Mouse (Mus musculus): Measurements from ENCODE around the gene Cpm. TPM values are rescaled to one million over a fixed set of nuclear protein-coding genes. Genes with fewer than 3 reads are reported as not detected.

Cpm gene
- polyA plus RNA-seq, 1 experiment from 2014 or later: 2.8 TPM

DNA sequence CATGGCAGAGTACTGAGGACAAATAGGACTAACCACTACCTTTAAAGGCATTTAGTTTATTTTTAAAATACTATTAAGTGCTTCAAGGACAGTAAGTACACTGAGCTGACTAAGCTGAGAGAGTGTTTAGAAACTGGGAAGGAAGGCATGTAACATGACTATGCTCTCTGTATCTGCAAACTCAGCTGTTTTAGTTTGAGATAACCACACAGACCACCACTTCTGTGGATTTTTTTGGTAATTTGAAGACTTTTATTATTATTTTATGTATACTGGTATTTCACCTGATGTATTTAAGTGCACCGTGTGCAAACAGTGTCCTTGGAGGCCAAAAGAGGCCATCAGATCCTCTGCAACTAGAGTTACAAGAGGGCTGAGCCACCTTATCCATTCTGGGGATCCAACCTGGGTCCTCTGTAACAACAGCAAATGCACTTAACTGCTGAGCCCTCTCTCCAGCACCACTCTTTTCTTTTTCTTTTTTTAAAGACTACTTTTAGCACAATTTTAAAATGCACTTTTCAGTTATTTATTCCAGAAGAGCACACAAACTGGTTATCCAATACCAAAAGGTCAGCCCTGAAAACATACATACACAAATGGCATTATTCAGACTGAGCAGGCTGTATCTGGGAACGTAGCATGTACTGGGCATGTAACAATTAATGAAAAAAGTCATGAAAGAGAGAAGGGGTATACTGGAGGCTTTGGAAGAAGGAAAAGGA is 78.0 kb downstream of the Cpm start:
- H3K4me3 ChIP-seq: no peak overlapping the region
- H3K36me3 ChIP-seq: peaks cover 48% of the 10 kb centered on the region
- ATAC-seq (ENCODE audit: low FRiP score, low read depth): no peak
- H3K27ac ChIP-seq (replicated peaks): no peak overlapping the region
- 96% methylated on average over 2 of the region's 2 CpGs for WGBS
- peaks cover 26% of the 10 kb centered on the region for H3K4me1 ChIP-seq (replicated peaks)
- H3K9me3 ChIP-seq: no peaks in the 10 kb centered on the region
- no peak overlapping the region for H3K9ac ChIP-seq
- no peaks in the 10 kb centered on the region for H3K27me3 ChIP-seq
- no peak overlapping the region for H3K4me2 ChIP-seq

DNA sequence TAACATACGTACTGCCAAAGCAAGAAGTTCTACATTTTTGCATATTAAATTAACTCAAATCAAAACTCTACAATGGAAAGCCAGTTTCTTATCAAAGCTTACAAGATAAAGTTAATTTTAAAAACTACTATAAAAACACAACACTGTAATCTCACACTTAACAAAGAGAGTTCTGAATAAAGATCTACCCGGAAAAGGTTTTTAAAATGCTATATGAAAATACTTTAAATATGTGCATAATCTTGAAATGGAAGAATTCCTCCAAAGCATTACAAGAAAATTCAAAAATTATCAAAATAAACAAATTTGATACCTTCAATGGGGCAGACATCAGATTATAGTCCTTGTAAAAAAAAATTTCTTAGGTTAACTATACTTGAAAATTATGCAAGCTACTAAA is 79.1 kb downstream of the Cpm start:
- no peak for ATAC-seq (ENCODE audit: low FRiP score, low read depth)
- Histone ChIP-seq H3K4me2 (no peak overlapping the region), H3K27ac (replicated peaks) (no peak overlapping the region), H3K36me3 (peaks cover 38% of the 10 kb centered on the region), H3K4me1 (replicated peaks) (peaks cover 26% of the 10 kb centered on the region), H3K4me3 (0 out of 2 replicates have a peak overlapping the region, but pooled peaks have one; percentile 76), H3K9me3 (no peaks in the 10 kb centered on the region), H3K9ac (no peak overlapping the region), H3K27me3 (no peaks in the 10 kb centered on the region)
- 96% methylated on average over 2 of the region's 2 CpGs for WGBS

- H3K27ac ChIP-seq (replicated peaks): no peak overlapping the region
- no peaks in the 10 kb centered on the region for H3K9me3 ChIP-seq
- 86% methylated on average over 9 of the region's 9 CpGs for WGBS
- ATAC-seq (ENCODE audit: low FRiP score, low read depth): no peak
- H3K36me3 ChIP-seq: peaks cover 33% of the 10 kb centered on the region
- peak overlapping the region; percentile 76 for H3K4me3 ChIP-seq
- H3K27me3 ChIP-seq: no peaks in the 10 kb centered on the region
- H3K9ac ChIP-seq: no peak overlapping the region
- H3K4me1 ChIP-seq (replicated peaks): peaks cover 26% of the 10 kb centered on the region
- H3K4me2 ChIP-seq: peak overlapping the region; percentile 66
These were observed 79.6 kb downstream of the Cpm start for GRCm38 (mm10) chr10:117708856-117709255.

DNA sequence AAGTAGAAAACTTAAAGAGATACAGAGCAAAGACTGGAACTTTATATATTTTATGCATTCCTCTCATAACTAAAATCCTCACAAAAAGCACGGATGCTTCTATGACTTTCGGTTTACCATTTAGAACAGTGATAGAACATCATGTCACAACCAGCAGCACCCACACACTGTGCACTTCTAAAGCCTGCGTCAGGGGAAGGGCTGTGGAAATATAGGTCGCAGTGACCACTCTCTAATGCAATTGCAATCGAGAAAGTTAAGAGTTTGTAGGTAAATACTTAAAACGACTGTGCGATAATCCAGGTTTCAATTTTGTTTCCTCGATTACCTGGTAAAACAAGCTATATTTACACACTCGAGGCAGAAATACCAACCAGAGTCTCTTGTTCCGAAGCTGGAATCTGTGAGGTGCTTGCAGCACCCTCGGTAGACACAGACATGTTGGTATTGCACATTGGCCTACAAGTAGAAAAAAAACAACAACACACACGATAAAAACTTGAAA is 80.1 kb downstream of the Cpm start:
- H3K27ac ChIP-seq (replicated peaks): peak overlapping the region; percentile 99
- H3K4me2 ChIP-seq: peak overlapping the region; percentile 66
- ATAC-seq (ENCODE audit: low FRiP score, low read depth): no peak
- H3K36me3 ChIP-seq: peaks cover 30% of the 10 kb centered on the region
- H3K9me3 ChIP-seq: no peaks in the 10 kb centered on the region
- WGBS: 51% methylated on average over 12 of the region's 12 CpGs
- H3K4me1 ChIP-seq (replicated peaks): peaks cover 26% of the 10 kb centered on the region
- peak overlapping the region; percentile 76 for H3K4me3 ChIP-seq
- H3K27me3 ChIP-seq: no peaks in the 10 kb centered on the region
- peak overlapping the region; percentile 100 for H3K9ac ChIP-seq

DNA sequence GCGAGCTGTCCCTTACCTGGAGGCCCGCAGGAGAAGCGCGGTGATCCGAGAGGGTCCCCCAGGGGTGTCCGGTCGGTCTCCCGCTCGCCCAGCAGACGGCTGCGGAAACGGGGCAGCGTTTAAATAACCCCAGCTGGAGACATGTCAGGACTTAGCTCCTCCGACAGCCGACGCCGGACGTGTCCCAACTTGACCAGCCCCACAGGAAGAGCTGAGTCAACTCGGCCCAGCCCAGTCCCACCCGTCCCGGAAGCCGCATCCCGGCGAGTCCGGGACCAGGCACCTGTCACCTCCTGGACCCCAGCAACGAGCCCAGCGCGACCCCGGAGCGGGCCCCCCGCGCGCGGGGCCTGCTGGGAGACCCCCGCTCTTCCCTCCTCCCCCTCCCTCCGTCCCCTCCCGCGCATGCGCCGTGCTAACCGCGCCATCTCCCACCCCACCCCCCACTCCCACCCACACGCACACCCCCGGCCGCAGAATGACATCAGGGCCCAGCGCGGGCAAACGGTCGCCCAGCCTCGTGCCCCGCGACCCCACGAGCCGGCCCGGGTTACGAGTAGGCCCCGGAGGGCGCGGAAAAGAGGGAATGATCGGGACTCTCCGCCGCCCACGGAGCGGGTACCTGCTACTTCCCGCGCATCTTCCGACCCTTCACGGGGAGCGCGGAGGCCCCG is 80.8 kb downstream of the Cpm start:
- under 1% methylated on average over 53 of the region's 71 CpGs for WGBS
- peak overlapping the region; percentile 100 for H3K9ac ChIP-seq
- ATAC-seq (ENCODE audit: low FRiP score, low read depth): peak; percentile 80
- peak overlapping the region; percentile 66 for H3K4me2 ChIP-seq
- H3K27ac ChIP-seq (replicated peaks): peak overlapping the region; percentile 99
- H3K4me3 ChIP-seq: peak overlapping the region; percentile 76
- H3K4me1 ChIP-seq (replicated peaks): peaks cover 26% of the 10 kb centered on the region
- peaks cover 23% of the 10 kb centered on the region for H3K36me3 ChIP-seq
- no peaks in the 10 kb centered on the region for H3K27me3 ChIP-seq
- no peaks in the 10 kb centered on the region for H3K9me3 ChIP-seq

DNA sequence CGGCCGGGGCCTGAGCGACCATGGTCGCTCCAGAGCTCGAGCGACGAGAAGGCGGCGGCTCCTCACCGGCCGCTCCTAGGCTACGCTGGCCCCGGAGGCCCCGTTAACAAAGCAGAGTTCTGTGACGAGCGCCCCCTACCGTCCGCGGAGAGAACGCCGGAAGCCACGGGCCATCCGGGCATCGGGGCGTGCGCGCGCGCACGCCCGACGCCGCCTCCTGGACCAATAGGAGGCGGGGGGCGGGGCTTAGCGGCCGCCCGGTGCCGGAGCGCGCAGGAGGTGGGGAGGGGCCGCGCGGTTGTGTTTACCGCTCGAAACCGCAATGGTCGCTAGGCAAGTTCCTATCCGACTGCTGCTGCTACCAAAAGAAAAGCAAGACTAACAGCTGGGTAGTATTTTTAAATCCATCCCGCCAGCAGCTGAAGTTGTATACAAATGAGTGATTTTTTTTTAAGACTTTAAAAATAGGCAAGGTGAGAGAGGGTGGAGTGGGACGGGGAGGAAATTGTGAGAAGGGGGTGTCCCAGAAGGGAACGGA is 81.4 kb downstream of the Cpm start, which contains the start of gene Mdm2:
Gene Mdm2, minus strand, starts transcription at position 155 of the 538 bp plus-strand sequence.
- H3K27ac ChIP-seq (replicated peaks): peak within 1 kb of the TSS; percentile 99
- peak within 1 kb of the TSS; percentile 66 for H3K4me2 ChIP-seq
- under 1% methylated on average over 52 of the region's 52 CpGs for WGBS
- H3K36me3 ChIP-seq: peaks cover 17% of the 10 kb centered on the region
- no peaks in the 10 kb centered on the region for H3K27me3 ChIP-seq
- no peaks in the 10 kb centered on the region for H3K9me3 ChIP-seq
- peak within 1 kb of the TSS; percentile 100 for H3K9ac ChIP-seq
- peak; percentile 95 for ATAC-seq (ENCODE audit: low FRiP score, low read depth)
- H3K4me3 ChIP-seq: peak within 1 kb of the TSS; percentile 76
- H3K4me1 ChIP-seq (replicated peaks): peaks cover 26% of the 10 kb centered on the region

GRCm38 (mm10) chr10:117711408-117711807 is 82.1 kb downstream of the Cpm start:
- Histone ChIP-seq H3K9ac (peak overlapping the region; percentile 50; the same call in 1 of the 2 replicates), H3K27ac (replicated peaks) (no peak overlapping the region), H3K4me2 (peak overlapping the region; percentile 66), H3K27me3 (no peaks in the 10 kb centered on the region), H3K9me3 (no peaks in the 10 kb centered on the region), H3K4me1 (replicated peaks) (peaks cover 26% of the 10 kb centered on the region), H3K4me3 (peak overlapping the region; percentile 76), H3K36me3 (peaks cover 15% of the 10 kb centered on the region)
- no peak for ATAC-seq (ENCODE audit: low FRiP score, low read depth)
- 63% methylated on average over 5 of the region's 5 CpGs for WGBS

DNA sequence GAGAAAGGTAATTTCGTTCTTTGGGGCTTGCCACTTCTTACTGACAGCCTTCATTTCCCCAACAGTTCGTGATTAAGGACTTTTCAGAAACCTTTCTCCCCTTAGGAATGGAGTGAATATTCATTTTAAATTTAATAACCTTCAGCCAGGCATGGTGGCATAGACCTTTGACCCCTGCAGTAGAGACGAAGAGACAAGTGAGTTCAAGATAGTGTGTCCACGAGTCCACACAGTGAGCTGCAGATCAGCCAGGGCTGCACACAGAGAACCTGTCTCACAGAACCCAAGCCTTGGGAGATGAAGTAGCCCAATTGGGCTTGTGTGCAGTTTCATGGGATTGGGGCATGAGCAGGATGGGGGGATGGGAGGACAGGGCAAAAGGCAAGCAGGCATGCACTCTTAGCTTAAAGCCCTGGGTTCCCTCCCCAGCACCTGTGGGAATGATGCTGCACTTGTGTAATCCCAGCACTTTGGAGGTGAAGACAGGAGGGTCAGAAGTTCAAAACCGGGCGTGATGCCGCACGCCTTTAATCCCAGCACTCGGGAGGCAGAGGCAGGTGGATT is 83.0 kb downstream of the Cpm start:
- no peak overlapping the region for H3K9ac ChIP-seq
- H3K4me2 ChIP-seq: no peak overlapping the region
- 84% methylated on average over 9 of the region's 9 CpGs for WGBS
- no peaks in the 10 kb centered on the region for H3K27me3 ChIP-seq
- H3K27ac ChIP-seq (replicated peaks): no peak overlapping the region
- H3K4me3 ChIP-seq: no peak overlapping the region
- peaks cover 18% of the 10 kb centered on the region for H3K4me1 ChIP-seq (replicated peaks)
- no peak for ATAC-seq (ENCODE audit: low FRiP score, low read depth)
- no peaks in the 10 kb centered on the region for H3K9me3 ChIP-seq
- peaks cover 6% of the 10 kb centered on the region; the same call in 1 of the 2 replicates for H3K36me3 ChIP-seq

DNA sequence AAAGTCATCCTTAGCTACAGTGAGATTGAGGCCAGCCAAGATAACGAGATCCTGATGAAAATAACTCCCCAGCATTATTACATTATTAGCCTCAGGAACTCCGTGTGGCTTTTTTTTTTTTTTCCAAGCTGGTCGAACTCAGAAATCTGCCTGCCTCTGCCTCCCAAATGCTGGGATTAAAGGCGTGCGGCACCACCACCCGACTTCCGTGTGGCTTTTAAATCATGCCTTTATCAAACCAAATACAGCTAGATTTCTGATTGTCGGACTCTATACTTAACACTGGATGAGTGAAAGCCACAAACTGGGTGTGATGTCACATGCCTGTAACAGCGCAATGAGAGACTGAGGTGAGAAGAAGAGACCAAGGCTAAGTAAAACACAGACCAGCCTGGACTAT is 83.6 kb downstream of the Cpm start:
- Histone ChIP-seq H3K27ac (replicated peaks) (no peak overlapping the region), H3K36me3 (peaks cover under 1% of the 10 kb centered on the region; the same call in 1 of the 2 replicates), H3K4me1 (replicated peaks) (peaks cover 16% of the 10 kb centered on the region), H3K9me3 (no peaks in the 10 kb centered on the region), H3K4me2 (no peak overlapping the region), H3K4me3 (no peak overlapping the region), H3K27me3 (no peaks in the 10 kb centered on the region), H3K9ac (no peak overlapping the region)
- no peak for ATAC-seq (ENCODE audit: low FRiP score, low read depth)
- 92% methylated on average over 9 of the region's 9 CpGs for WGBS

DNA sequence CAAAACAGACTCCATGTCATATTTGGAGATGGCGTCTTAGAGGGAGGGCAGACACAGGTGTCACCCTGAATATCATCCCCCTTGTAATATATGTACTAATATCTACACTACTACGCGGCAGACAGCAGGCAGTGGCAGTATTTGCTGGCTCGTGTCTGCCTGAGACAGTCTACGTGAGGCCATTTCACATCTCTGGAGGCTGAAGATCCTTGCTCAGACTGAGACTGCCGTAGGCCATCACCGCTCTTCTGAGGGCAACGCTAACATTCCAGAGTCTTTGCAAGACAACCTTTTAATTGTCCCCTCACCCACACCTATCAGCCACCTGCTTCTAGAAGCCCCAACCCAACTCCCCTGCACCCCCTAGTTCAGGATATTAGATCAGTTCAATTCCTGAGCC is 84.2 kb downstream of the Cpm start:
- H3K27me3 ChIP-seq: no peaks in the 10 kb centered on the region
- no peaks in the 10 kb centered on the region for H3K36me3 ChIP-seq
- no peak overlapping the region for H3K9ac ChIP-seq
- peaks cover 16% of the 10 kb centered on the region for H3K4me1 ChIP-seq (replicated peaks)
- no peak overlapping the region for H3K27ac ChIP-seq (replicated peaks)
- H3K9me3 ChIP-seq: no peaks in the 10 kb centered on the region
- H3K4me3 ChIP-seq: no peak overlapping the region
- no peak overlapping the region for H3K4me2 ChIP-seq
- WGBS: 95% methylated on average over 8 of the region's 8 CpGs
- ATAC-seq (ENCODE audit: low FRiP score, low read depth): no peak

GRCm38 (mm10) chr10:117714048-117714545 is 84.8 kb downstream of the Cpm start:
- H3K27me3 ChIP-seq: no peaks in the 10 kb centered on the region
- ATAC-seq (ENCODE audit: low FRiP score, low read depth): no peak
- no peaks in the 10 kb centered on the region for H3K36me3 ChIP-seq
- H3K9ac ChIP-seq: no peak overlapping the region
- H3K27ac ChIP-seq (replicated peaks): no peak overlapping the region
- WGBS: 91% methylated on average over 3 of the region's 3 CpGs
- H3K9me3 ChIP-seq: no peaks in the 10 kb centered on the region
- peaks cover 11% of the 10 kb centered on the region for H3K4me1 ChIP-seq (replicated peaks)
- no peak overlapping the region for H3K4me2 ChIP-seq
- H3K4me3 ChIP-seq: no peak overlapping the region
